Mouse (Mus musculus): ENCODE results near the gene Padi2. TPM values are rescaled to one million over a fixed set of nuclear protein-coding genes. Genes with fewer than 3 reads are reported as not detected.

Padi2 gene
- polyA plus RNA-seq, 1 experiment from 2014 or later: 2.4 TPM

DNA sequence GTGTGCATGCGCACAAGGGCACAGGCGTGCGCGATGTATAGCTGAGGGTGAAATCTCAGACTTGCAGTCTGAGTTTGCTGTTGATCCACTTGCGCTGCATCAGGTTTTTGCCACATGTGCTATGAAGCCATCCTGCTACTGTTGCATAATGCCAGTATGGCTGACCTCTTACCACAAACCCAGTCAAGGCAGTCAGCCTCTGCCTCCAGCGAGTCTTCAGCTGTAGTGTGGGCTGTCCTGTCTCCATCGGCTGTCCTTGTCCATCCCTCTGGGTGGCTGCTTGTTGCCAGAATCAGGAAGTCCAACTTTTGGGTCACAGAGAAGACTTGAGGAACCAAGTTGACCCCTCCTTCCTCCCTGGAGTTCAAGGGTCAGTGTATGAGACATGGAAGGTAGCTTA is 69.2 kb downstream of the Padi2 start:
- WGBS: 87% methylated on average over 7 of the region's 7 CpGs
- DNase-seq (ENCODE audit: low spot score) (no peak), ATAC-seq (replicated peaks; ENCODE audit: low FRiP score) (no peak)
- H3K4me1 ChIP-seq (replicated peaks; ENCODE audit: control insufficient read depth, insufficient read depth, low read length): peaks cover 10% of the 10 kb centered on the region
- H3K27me3 ChIP-seq (replicated peaks; ENCODE audit: control insufficient read depth, insufficient read depth, low read length): no peaks in the 10 kb centered on the region
- no peak overlapping the region for H3K4me2 ChIP-seq
- no peak overlapping the region for H3K9ac ChIP-seq (ENCODE audit: low read depth, low read length)
- peaks cover 60% of the 10 kb centered on the region for H3K36me3 ChIP-seq (ENCODE audit: control insufficient read depth, insufficient read depth, low read length)
- H3K9me3 ChIP-seq (ENCODE audit: control insufficient read depth, low read length): no peaks in the 10 kb centered on the region
- no peak overlapping the region for H3K27ac ChIP-seq (ENCODE audit: low read depth, low read length)
- no peak overlapping the region for H3K4me3 ChIP-seq (ENCODE audit: low read depth, low read length)

DNA sequence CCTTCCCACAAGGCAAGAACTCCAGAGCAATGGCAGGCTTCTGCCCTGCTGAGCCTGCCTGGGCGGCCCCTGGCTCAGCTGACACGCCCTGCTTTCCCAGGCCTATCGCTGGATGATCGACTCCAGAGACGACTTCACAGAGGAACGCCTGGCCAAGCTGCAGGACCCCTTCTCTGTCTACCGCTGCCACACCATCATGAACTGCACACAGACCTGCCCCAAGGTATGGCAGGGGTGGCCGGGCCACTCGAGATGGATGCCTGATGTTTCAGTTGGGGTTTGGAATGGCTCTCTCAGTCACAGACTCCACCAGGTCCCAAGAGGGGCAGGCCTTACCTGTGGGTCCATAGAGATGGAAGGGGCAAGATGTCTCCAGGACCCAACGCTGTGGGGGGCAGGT is 71.1 kb downstream of the Padi2 start:
- Histone ChIP-seq H3K36me3 (ENCODE audit: control insufficient read depth, insufficient read depth, low read length) (peaks cover 50% of the 10 kb centered on the region), H3K9me3 (ENCODE audit: control insufficient read depth, low read length) (no peaks in the 10 kb centered on the region), H3K27me3 (replicated peaks; ENCODE audit: control insufficient read depth, insufficient read depth, low read length) (no peaks in the 10 kb centered on the region), H3K27ac (ENCODE audit: low read depth, low read length) (no peak overlapping the region), H3K4me1 (replicated peaks; ENCODE audit: control insufficient read depth, insufficient read depth, low read length) (peaks cover 10% of the 10 kb centered on the region), H3K4me2 (no peak overlapping the region), H3K9ac (ENCODE audit: low read depth, low read length) (no peak overlapping the region), H3K4me3 (ENCODE audit: low read depth, low read length) (no peak overlapping the region)
- 80% methylated on average over 10 of the region's 10 CpGs for WGBS
- DNase-seq (ENCODE audit: low spot score) (no peak), ATAC-seq (replicated peaks; ENCODE audit: low FRiP score) (no peak)

DNA sequence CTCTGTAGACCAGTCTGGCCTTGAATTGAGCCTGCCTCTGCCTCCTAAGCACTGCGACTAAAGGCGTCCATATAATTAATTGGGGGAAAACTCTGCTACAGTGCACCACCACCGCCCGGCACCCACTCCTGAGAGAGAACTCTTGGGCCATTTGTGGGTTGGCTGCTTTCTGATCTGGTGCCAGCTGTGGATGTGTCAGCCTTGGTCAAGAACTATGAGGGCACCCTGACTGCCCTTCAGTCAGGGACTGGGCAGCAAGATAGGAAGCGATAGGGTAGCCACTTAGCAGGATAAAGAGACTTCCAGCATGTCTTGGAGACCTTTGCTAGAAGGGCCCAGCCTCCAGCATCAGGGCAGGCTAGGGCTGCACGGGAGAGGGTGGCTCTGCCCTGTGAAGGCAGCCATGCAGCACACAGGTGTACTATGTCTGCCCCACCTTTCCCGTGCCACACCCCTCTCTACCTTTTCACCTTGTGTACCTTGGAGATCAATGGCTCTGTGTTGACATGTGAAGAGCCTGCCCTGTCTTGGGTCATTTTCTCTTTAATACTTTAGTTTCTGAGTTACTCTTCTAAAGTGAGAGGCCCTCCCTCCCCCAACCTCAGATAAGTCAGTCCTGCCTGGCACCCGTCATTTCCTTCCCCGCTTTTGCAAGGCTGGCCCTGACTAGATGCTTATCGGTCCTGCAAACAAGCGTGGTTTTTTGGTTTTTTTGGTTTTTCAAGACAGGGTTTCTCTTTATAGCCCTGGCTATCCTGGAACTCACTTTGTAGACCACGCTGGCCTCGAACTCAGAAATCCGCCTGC is 71.9 kb downstream of the Padi2 start:
- Histone ChIP-seq H3K27ac (ENCODE audit: low read depth, low read length) (no peak overlapping the region), H3K4me1 (replicated peaks; ENCODE audit: control insufficient read depth, insufficient read depth, low read length) (peaks cover 12% of the 10 kb centered on the region), H3K27me3 (replicated peaks; ENCODE audit: control insufficient read depth, insufficient read depth, low read length) (no peaks in the 10 kb centered on the region), H3K36me3 (ENCODE audit: control insufficient read depth, insufficient read depth, low read length) (peaks cover 45% of the 10 kb centered on the region), H3K4me3 (ENCODE audit: low read depth, low read length) (no peak overlapping the region), H3K9me3 (ENCODE audit: control insufficient read depth, low read length) (no peaks in the 10 kb centered on the region), H3K4me2 (peak overlapping the region; percentile 12; the same call in 1 of the 2 replicates), H3K9ac (ENCODE audit: low read depth, low read length) (no peak overlapping the region)
- WGBS: 67% methylated on average over 14 of the region's 14 CpGs
- ATAC-seq (replicated peaks; ENCODE audit: low FRiP score) (no peak), DNase-seq (ENCODE audit: low spot score) (no peak)

DNA sequence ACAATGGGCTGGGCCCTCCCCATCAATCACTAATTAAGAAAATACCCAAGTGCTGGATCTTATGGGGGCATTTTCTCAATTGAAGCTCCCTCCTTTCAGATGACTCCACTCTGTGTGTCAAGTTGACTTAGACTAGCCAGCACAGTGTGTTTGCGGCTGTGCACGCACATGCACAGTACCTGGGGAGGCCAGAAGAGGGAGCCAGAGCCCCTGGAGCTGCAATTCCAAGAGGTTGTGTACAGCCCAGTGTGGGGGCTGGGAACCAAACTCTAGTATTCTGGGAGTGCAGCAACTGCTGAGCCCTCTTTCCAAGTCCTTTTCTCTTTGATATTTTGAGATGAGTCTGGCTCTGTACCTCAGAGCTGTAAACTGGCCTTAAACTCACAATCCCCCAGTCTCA is 75.5 kb downstream of the Padi2 start:
- no peak overlapping the region for H3K4me3 ChIP-seq (ENCODE audit: low read depth, low read length)
- H3K4me1 ChIP-seq (replicated peaks; ENCODE audit: control insufficient read depth, insufficient read depth, low read length): peaks cover 21% of the 10 kb centered on the region
- peaks cover 15% of the 10 kb centered on the region for H3K36me3 ChIP-seq (ENCODE audit: control insufficient read depth, insufficient read depth, low read length)
- DNase-seq (ENCODE audit: low spot score) (no peak), ATAC-seq (replicated peaks; ENCODE audit: low FRiP score) (no peak)
- H3K27me3 ChIP-seq (replicated peaks; ENCODE audit: control insufficient read depth, insufficient read depth, low read length): no peaks in the 10 kb centered on the region
- H3K9me3 ChIP-seq (ENCODE audit: control insufficient read depth, low read length): no peaks in the 10 kb centered on the region
- no peak overlapping the region for H3K4me2 ChIP-seq
- WGBS: 81% methylated on average over 2 of the region's 2 CpGs
- no peak overlapping the region for H3K27ac ChIP-seq (ENCODE audit: low read depth, low read length)
- no peak overlapping the region for H3K9ac ChIP-seq (ENCODE audit: low read depth, low read length)

DNA sequence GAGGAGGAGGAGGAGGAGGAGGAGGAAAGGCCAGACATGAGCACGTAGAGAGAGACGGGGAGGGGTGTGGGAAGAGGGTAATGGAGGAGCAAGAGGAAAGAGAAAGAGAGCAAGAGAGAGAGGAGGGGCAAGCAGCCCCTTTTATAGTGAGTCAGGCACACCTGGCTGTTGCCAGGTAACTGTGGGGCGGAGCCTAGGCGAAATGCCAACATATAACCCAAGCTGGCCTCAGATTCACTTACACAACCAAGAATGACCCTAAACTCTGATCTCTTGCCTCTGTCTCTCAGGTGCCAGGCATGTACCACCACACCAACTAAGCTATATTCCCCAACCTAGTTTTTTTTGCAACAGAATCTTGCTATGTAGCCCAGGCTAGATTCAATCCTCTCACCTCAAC is 76.7 kb downstream of the Padi2 start:
- Histone ChIP-seq H3K9ac (ENCODE audit: low read depth, low read length) (no peak overlapping the region), H3K4me2 (no peak overlapping the region), H3K27me3 (replicated peaks; ENCODE audit: control insufficient read depth, insufficient read depth, low read length) (no peaks in the 10 kb centered on the region), H3K4me3 (ENCODE audit: low read depth, low read length) (no peak overlapping the region), H3K4me1 (replicated peaks; ENCODE audit: control insufficient read depth, insufficient read depth, low read length) (peaks cover 21% of the 10 kb centered on the region), H3K9me3 (ENCODE audit: control insufficient read depth, low read length) (no peaks in the 10 kb centered on the region), H3K27ac (ENCODE audit: low read depth, low read length) (peak overlapping the region; percentile 35), H3K36me3 (ENCODE audit: control insufficient read depth, insufficient read depth, low read length) (peaks cover 13% of the 10 kb centered on the region)
- DNase-seq (ENCODE audit: low spot score) (no peak), ATAC-seq (replicated peaks; ENCODE audit: low FRiP score) (no peak)
- 61% methylated on average over 4 of the region's 4 CpGs for WGBS

DNA sequence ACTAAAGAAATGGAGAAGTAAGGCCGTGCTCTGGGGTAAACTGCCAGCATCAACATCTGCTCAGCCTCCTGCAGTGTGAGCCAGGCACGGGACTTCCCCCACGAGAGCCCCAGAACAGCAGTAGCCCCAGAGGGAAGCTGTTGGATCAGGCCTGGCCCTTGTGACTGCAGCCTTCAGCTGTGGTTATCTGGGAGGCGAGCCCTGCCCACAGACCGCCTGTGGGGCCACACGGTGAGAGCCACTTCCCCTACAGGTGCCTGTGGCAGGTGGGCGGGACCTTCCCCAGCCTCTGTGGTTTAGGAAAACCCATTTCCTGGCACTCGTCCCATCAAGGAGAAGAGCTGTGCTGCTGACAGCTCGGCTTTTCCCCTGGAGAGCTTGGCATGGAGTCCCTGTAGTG is 77.3 kb downstream of the Padi2 start:
- H3K27ac ChIP-seq (ENCODE audit: low read depth, low read length): peak overlapping the region; percentile 35
- ATAC-seq (replicated peaks; ENCODE audit: low FRiP score) (0 out of 2 replicates have a peak, but pooled peaks have one; percentile 8), DNase-seq (ENCODE audit: low spot score) (no peak)
- peak overlapping the region; percentile 22 for H3K4me2 ChIP-seq
- H3K9ac ChIP-seq (ENCODE audit: low read depth, low read length): no peak overlapping the region
- H3K4me1 ChIP-seq (replicated peaks; ENCODE audit: control insufficient read depth, insufficient read depth, low read length): peaks cover 21% of the 10 kb centered on the region
- no peaks in the 10 kb centered on the region for H3K9me3 ChIP-seq (ENCODE audit: control insufficient read depth, low read length)
- H3K4me3 ChIP-seq (ENCODE audit: low read depth, low read length): no peak overlapping the region
- H3K36me3 ChIP-seq (ENCODE audit: control insufficient read depth, insufficient read depth, low read length): peaks cover 10% of the 10 kb centered on the region
- WGBS: 11% methylated on average over 9 of the region's 9 CpGs
- H3K27me3 ChIP-seq (replicated peaks; ENCODE audit: control insufficient read depth, insufficient read depth, low read length): no peaks in the 10 kb centered on the region

DNA sequence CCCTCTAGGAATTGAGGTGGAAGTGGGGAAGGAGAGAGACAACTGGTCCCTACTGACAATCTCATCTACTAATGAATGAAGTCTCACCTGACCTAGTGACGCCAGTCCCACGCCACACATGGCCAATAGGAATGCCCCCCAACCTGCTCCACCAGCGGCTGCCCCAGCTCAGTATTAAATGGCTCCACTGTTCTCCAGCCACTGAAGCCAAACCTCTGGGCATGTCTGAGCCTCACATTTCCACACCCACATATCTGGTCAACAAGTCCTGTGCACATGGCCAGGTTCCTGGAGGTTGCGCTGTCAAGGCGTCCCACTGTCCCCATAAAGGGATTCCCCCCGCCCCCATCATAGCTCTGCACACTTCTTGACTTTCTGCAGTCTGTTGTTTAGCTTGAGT is 78.4 kb downstream of the Padi2 start:
- H3K4me1 ChIP-seq (replicated peaks; ENCODE audit: control insufficient read depth, insufficient read depth, low read length): peaks cover 31% of the 10 kb centered on the region
- no peak overlapping the region for H3K4me3 ChIP-seq (ENCODE audit: low read depth, low read length)
- ATAC-seq (replicated peaks; ENCODE audit: low FRiP score) (no peak), DNase-seq (ENCODE audit: low spot score) (no peak)
- no peak overlapping the region for H3K27ac ChIP-seq (ENCODE audit: low read depth, low read length)
- peaks cover under 1% of the 10 kb centered on the region; the same call in 1 of the 2 replicates for H3K36me3 ChIP-seq (ENCODE audit: control insufficient read depth, insufficient read depth, low read length)
- H3K4me2 ChIP-seq: no peak overlapping the region
- WGBS: 92% methylated on average over 6 of the region's 6 CpGs
- no peaks in the 10 kb centered on the region for H3K9me3 ChIP-seq (ENCODE audit: control insufficient read depth, low read length)
- no peaks in the 10 kb centered on the region for H3K27me3 ChIP-seq (replicated peaks; ENCODE audit: control insufficient read depth, insufficient read depth, low read length)
- H3K9ac ChIP-seq (ENCODE audit: low read depth, low read length): no peak overlapping the region

DNA sequence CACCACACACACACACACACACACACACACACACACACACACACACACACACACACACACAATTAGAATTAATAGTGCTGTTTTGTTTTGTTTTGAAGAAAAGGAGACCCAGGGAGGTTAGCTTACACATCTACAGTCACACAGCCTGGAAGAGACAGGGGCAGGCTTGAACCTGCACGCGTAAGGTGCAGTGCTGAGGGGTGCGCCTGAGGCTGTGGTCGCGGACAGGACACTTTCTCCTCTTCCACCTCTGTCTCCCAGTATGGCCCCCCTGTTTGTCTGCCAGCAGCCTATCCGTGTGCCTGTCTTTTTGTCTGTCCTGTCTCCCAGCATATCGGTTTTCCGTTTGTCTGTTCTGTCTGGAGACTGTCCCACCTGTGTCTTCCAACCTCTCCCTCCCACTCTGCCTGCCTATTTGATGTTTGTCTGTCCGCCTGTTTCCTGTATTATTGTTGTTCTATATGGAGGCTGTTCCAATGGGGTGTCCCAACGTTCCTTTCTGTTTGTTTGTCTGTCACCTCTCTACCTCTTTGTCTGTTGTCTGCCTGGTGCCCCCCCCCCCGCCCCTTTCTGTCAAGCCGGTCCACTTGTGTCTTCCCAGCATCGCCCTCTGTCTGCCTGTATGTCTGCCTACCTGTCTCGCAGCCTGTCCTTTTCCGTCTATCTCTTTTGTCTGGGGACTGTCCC is 80.0 kb downstream of the Padi2 start:
- Histone ChIP-seq H3K4me2 (peak overlapping the region; percentile 97), H3K9me3 (ENCODE audit: control insufficient read depth, low read length) (no peaks in the 10 kb centered on the region), H3K9ac (ENCODE audit: low read depth, low read length) (peak overlapping the region; percentile 78; the same call in 1 of the 2 replicates), H3K27ac (ENCODE audit: low read depth, low read length) (no peak overlapping the region), H3K27me3 (replicated peaks; ENCODE audit: control insufficient read depth, insufficient read depth, low read length) (no peaks in the 10 kb centered on the region), H3K4me3 (ENCODE audit: low read depth, low read length) (peak overlapping the region; percentile 87), H3K4me1 (replicated peaks; ENCODE audit: control insufficient read depth, insufficient read depth, low read length) (peaks cover 31% of the 10 kb centered on the region), H3K36me3 (ENCODE audit: control insufficient read depth, insufficient read depth, low read length) (no peaks in the 10 kb centered on the region)
- 34% methylated on average over 14 of the region's 15 CpGs for WGBS
- DNase-seq (ENCODE audit: low spot score) (no peak), ATAC-seq (replicated peaks; ENCODE audit: low FRiP score) (peak; percentile 38)
